Mouse (Mus musculus) thymus, adult 2 months (tissue): ENCODE data around the gene Podn.

Experiments
- CTCF ChIP-seq: fragments of 200-500 bp; IDR thresholded peaks from 2 replicates; pipeline ENCODE4 v1.5.1; 2012; ENCODE audit warnings: mild to moderate bottlenecking, control low read depth, low read length, moderate library complexity, borderline replicate concordance; ENCODE audit not compliant: control insufficient read depth, poor library complexity, insufficient read depth; ENCODE audit errors: extremely low read depth
- POLR2A ChIP-seq: fragments of 200-500 bp; IDR thresholded peaks from 2 replicates; pipeline ENCODE4 v1.6.1; 2012; ENCODE audit warnings: mild to moderate bottlenecking, low read length, control low read depth, moderate library complexity; ENCODE audit not compliant: control insufficient read depth, poor library complexity, insufficient read depth; ENCODE audit errors: extremely low read depth

DNA sequence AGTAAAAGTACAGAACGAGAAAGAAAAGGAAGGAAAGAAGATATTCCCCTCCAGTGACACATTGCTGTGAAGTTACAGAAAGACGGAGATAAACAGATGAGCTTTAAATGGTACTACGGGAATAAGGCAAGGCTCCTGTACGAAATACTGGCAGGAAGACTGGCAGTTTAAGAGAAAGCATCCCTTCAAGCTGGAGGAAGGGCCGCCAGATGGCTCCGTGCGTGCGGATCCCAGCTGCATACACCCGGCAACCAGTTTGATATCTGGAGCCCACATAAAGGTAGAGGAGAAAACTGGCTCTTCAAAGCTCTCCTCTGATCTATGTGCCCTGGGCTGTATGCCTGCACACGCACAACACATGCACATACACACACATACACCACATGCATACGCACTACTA lies 121.7 kb downstream of the Podn start:
- no peak for TF ChIP-seq CTCF
- TF ChIP-seq POLR2A, result no peak
